Mouse (Mus musculus): ENCODE measurements around the gene Ctsd. TPM values are rescaled to one million over a fixed set of nuclear protein-coding genes. Genes with fewer than 3 reads are reported as not detected.

Gene Ctsd
- total and polyA plus RNA-seq, 2 experiments from 2014 or later = 338 to 366 TPM

DNA sequence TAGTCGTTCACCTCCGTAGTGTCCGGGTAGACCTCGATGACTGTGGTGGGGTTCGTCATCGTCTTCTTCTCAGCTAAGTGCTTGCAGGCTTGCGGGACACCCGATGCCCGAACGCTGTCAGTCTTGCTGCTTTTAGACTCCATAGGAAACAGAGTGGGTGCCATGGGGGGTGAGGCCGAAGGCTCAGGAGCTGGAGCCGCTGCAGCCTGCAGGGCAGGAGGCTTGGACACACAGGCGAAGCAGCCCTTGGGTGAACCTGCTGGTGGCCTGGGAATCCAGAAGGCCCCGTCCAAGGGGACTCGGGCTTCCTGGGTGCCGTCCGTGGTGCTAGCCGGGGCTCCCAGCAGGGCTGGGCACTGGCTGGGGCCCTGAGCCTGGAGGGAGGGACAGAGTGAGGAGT is 16.9 kb downstream of the Ctsd start:
- Histone ChIP-seq H3K4me3 (ENCODE audit: low read depth, low read length) (0 out of 2 replicates have a peak overlapping the region, but pooled peaks have one; percentile 44), H3K36me3 (ENCODE audit: insufficient read depth) (peaks cover 10% of the 10 kb centered on the region; the same call in 1 of the 2 replicates), H3K4me2 (ENCODE audit: low read depth) (peak overlapping the region; percentile 85), H3K27me3 (ENCODE audit: insufficient read depth, low read length) (0 out of 2 replicates have a peak, but pooled peaks cover 7% of the 10 kb centered on the region), H3K9me3 (ENCODE audit: low read length) (no peaks in the 10 kb centered on the region), H3K9ac (peak overlapping the region; percentile 39; the same call in 1 of the 2 replicates), H3K4me1 (ENCODE audit: insufficient read depth) (0 out of 2 replicates have a peak, but pooled peaks cover 6% of the 10 kb centered on the region), H3K27ac (ENCODE audit: low read depth, low read length) (no peak overlapping the region)
- DNase-seq (no peak), ATAC-seq (no peak)
- WGBS = 82% methylated on average over 18 of the region's 18 CpGs
- no peak for TF ChIP-seq CTCF (IDR thresholded peaks at IDR 0.05; ENCODE audit: low read depth)

DNA sequence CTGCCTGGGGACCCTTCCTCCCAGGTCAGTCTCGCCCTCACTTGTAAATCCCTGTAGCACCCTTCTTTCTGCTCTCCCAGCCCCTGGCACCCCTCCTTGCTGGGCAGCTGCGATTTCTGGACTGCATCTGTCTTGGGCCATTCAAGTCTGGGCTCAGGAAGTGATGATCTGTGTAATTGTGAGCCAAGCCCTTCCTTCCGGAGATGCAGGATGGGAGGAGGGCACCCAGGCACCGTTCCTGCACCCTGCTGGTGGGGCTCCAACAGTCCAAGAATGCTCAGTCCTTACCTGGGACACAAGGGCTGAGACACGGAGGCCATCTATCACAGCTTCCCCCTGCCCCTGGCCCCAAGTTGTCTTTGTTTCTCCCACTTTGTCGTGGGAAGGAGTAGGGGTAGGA is 18.0 kb downstream of the Ctsd start:
- Histone ChIP-seq H3K9me3 (ENCODE audit: low read length) (no peaks in the 10 kb centered on the region), H3K4me1 (ENCODE audit: insufficient read depth) (0 out of 2 replicates have a peak, but pooled peaks cover 6% of the 10 kb centered on the region), H3K27me3 (ENCODE audit: insufficient read depth, low read length) (0 out of 2 replicates have a peak, but pooled peaks cover 7% of the 10 kb centered on the region), H3K36me3 (ENCODE audit: insufficient read depth) (0 out of 2 replicates have a peak, but pooled peaks cover 5% of the 10 kb centered on the region), H3K4me2 (ENCODE audit: low read depth) (no peak overlapping the region), H3K4me3 (ENCODE audit: low read depth, low read length) (no peak overlapping the region), H3K9ac (no peak overlapping the region), H3K27ac (ENCODE audit: low read depth, low read length) (no peak overlapping the region)
- no peak for TF ChIP-seq CTCF (IDR thresholded peaks at IDR 0.05; ENCODE audit: low read depth)
- ATAC-seq (no peak), DNase-seq (no peak)
- WGBS = 71% methylated on average over 6 of the region's 6 CpGs

DNA sequence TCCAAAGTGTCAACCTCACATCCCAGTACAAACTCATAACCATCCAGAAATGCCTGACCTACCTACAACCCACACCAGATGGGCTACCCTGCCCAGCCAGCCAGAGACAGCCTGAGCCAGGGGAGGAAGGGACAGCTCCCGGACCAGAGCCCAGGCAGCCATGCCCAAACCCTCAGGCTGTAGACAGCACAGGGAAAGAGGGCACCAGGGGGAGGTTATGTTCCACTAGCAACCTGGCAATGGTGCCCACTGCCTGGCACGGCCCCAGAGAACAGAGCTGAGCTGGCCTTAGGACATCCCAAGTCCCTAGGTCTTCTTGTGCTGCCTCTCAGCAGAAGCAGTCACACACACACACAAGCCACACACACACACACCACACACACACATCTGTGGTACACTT is 19.0 kb downstream of the Ctsd start:
- no peak overlapping the region for H3K4me3 ChIP-seq (ENCODE audit: low read depth, low read length)
- no peak overlapping the region for H3K4me2 ChIP-seq (ENCODE audit: low read depth)
- no peak for DNase-seq
- no peaks in the 10 kb centered on the region for H3K36me3 ChIP-seq (ENCODE audit: insufficient read depth)
- H3K4me1 ChIP-seq (ENCODE audit: insufficient read depth) = 0 out of 2 replicates have a peak, but pooled peaks cover 6% of the 10 kb centered on the region
- TF ChIP-seq CTCF (IDR thresholded peaks at IDR 0.05; ENCODE audit: low read depth) = no peak
- no peak overlapping the region for H3K27ac ChIP-seq (ENCODE audit: low read depth, low read length)
- H3K9ac ChIP-seq = no peak overlapping the region
- WGBS = 89% methylated on average over 2 of the region's 2 CpGs
- ATAC-seq = no peak
- 0 out of 2 replicates have a peak, but pooled peaks cover 7% of the 10 kb centered on the region for H3K27me3 ChIP-seq (ENCODE audit: insufficient read depth, low read length)
- no peaks in the 10 kb centered on the region for H3K9me3 ChIP-seq (ENCODE audit: low read length)

DNA sequence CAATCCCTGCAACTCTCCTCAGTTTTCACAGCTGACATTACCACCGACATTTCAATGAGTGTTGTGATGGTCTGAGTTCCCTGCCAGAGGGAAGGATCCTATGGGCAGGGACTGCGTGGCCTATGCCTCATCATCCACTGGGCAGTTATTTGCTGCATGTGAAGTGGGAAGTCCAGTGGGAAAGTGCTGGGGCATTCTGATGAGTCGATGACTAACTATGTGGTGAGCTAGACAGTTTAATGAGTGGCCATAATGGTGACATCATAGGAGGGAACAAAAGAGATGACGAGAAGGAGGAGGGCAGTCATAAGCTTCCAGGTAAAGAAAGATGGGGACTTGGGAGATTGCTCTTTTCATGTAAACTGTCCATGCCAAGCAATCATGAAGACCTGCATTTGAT is 24.7 kb downstream of the Ctsd start:
- no peaks in the 10 kb centered on the region for H3K27me3 ChIP-seq (ENCODE audit: insufficient read depth, low read length)
- ATAC-seq (no peak), DNase-seq (no peak)
- H3K9me3 ChIP-seq (ENCODE audit: low read length) = no peaks in the 10 kb centered on the region
- H3K4me3 ChIP-seq (ENCODE audit: low read depth, low read length) = no peak overlapping the region
- TF ChIP-seq CTCF (IDR thresholded peaks at IDR 0.05; ENCODE audit: low read depth) = no peak
- H3K27ac ChIP-seq (ENCODE audit: low read depth, low read length) = no peak overlapping the region
- WGBS = 78% methylated on average over 4 of the region's 4 CpGs
- H3K4me2 ChIP-seq (ENCODE audit: low read depth) = no peak overlapping the region
- H3K36me3 ChIP-seq (ENCODE audit: insufficient read depth) = no peaks in the 10 kb centered on the region
- H3K9ac ChIP-seq = no peak overlapping the region
- no peaks in the 10 kb centered on the region for H3K4me1 ChIP-seq (ENCODE audit: insufficient read depth)

DNA sequence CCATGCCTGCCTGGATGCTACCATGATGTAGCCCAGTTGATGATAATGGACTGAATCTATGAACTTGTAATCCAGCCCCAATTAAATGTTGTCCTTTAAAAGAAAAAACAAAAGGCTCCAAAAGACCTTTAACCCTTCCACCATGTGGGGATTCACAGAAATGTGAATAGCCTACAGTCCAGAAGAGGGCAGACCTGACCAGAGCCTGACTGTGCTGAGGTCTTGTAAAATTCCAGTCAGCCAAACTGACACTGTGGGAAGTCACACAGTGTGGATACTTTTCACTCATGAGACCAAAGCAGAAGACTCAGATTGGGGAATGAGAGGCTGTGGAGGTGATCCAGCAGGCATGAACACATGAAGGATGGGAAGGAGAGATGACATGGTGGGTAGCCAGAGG is 27.1 kb downstream of the Ctsd start:
- Histone ChIP-seq H3K4me1 (ENCODE audit: insufficient read depth) (no peaks in the 10 kb centered on the region), H3K9ac (no peak overlapping the region), H3K4me2 (ENCODE audit: low read depth) (no peak overlapping the region), H3K27me3 (ENCODE audit: insufficient read depth, low read length) (no peaks in the 10 kb centered on the region), H3K36me3 (ENCODE audit: insufficient read depth) (no peaks in the 10 kb centered on the region), H3K27ac (ENCODE audit: low read depth, low read length) (no peak overlapping the region), H3K4me3 (ENCODE audit: low read depth, low read length) (no peak overlapping the region), H3K9me3 (ENCODE audit: low read length) (no peaks in the 10 kb centered on the region)
- ATAC-seq (no peak), DNase-seq (no peak)
- TF ChIP-seq CTCF (IDR thresholded peaks at IDR 0.05; ENCODE audit: low read depth) = no peak; the same call in 1 of the 2 replicates

DNA sequence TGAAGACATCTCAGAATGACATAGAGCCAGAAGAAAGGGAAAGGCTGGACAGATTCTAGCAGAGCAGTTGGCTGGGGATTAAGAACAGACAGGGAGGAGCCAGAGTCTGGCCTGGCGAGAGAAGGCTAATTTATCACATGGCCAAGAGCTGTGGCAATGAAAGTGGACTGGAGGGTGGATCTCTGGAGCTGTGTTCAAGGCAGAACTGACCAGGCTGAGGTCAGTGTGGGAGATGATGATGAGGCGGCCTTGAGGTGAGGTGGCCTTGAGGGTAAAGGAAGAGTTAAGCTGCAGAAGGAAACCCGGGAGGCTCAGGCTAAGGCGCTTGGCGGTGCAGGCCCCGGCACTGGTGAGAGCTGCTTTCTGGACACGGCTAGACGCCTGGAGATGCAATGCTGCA is 28.7 kb downstream of the Ctsd start:
- ATAC-seq (no peak), DNase-seq (no peak)
- no peak for TF ChIP-seq CTCF (IDR thresholded peaks at IDR 0.05; ENCODE audit: low read depth)
- H3K9ac ChIP-seq = no peak overlapping the region
- H3K36me3 ChIP-seq (ENCODE audit: insufficient read depth) = no peaks in the 10 kb centered on the region
- WGBS = 77% methylated on average over 8 of the region's 8 CpGs
- no peak overlapping the region for H3K4me2 ChIP-seq (ENCODE audit: low read depth)
- H3K9me3 ChIP-seq (ENCODE audit: low read length) = no peaks in the 10 kb centered on the region
- H3K27me3 ChIP-seq (ENCODE audit: insufficient read depth, low read length) = no peaks in the 10 kb centered on the region
- H3K4me3 ChIP-seq (ENCODE audit: low read depth, low read length) = no peak overlapping the region
- H3K27ac ChIP-seq (ENCODE audit: low read depth, low read length) = no peak overlapping the region
- no peaks in the 10 kb centered on the region for H3K4me1 ChIP-seq (ENCODE audit: insufficient read depth)

DNA sequence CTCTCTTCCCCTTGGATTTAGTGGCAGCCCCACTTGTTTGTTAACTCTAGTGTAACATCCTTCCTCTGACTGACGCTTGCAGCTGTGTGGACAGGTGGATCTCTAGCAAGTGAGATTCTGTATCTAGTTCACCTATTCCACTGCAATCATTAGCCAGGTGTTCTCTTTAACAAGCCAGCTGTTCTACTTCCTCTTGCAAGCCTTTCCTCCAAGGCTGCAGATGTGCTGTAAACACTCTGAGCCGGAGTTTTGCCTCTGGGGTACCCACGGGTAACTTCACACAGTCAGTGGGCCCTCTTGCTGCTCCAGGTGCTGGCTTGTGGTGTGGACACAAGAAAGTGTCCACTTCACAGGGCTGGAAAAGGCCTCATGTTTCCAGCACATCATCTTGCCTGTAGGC is 30.3 kb downstream of the Ctsd start:
- Histone ChIP-seq H3K4me1 (ENCODE audit: insufficient read depth) (no peaks in the 10 kb centered on the region), H3K36me3 (ENCODE audit: insufficient read depth) (no peaks in the 10 kb centered on the region), H3K9ac (no peak overlapping the region), H3K27ac (ENCODE audit: low read depth, low read length) (no peak overlapping the region), H3K4me2 (ENCODE audit: low read depth) (no peak overlapping the region), H3K27me3 (ENCODE audit: insufficient read depth, low read length) (no peaks in the 10 kb centered on the region), H3K9me3 (ENCODE audit: low read length) (no peaks in the 10 kb centered on the region), H3K4me3 (ENCODE audit: low read depth, low read length) (no peak overlapping the region)
- TF ChIP-seq CTCF (IDR thresholded peaks at IDR 0.05; ENCODE audit: low read depth) = no peak
- no peak for DNase-seq
- ATAC-seq = no peak
- WGBS = 85% methylated on average over 3 of the region's 3 CpGs
